Mouse (Mus musculus): ENCODE results near the gene Atp2c2. TPM values are rescaled to one million over a fixed set of nuclear protein-coding genes. Genes with fewer than 3 reads are reported as not detected.

Atp2c2 gene
- total RNA-seq, 2 experiments from 2014 or later, result 0.55 to 0.79 TPM

- DNase-seq (ENCODE audit: extremely low spot score in 1 of 2, low spot score in 2 of 2), result peak; percentile 82 to 84
- intact Hi-C loops (cut with DNase I), result loop anchor here (5.0 kb wide), 1 partner anchor 39 kb away; no protein-coding TSS in a partner anchor
These were observed 98.6 kb downstream of the Atp2c2 start for GRCm38 (mm10) chr8:119798170-119798964.

DNA sequence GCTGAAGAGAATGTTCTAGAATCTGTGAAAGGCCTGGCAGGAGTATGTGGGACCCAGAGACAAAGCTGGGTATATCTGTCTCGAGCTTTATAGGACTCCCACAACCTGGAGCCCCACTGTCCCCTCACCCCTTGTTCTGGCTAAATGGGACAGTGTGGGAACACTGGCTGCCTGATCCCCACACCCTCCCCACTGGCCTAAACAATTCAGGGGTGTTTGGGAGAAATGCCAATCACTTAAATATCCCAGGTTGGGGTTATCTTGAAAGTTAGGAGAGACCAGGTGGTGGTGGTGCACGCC, 99.1 kb downstream of the Atp2c2 start:
- intact Hi-C loops (cut with DNase I), result loop anchor here (5.0 kb wide), 1 partner anchor 38 kb away; no protein-coding TSS in a partner anchor
- DNase-seq (ENCODE audit: extremely low spot score in 1 of 2, low spot score in 2 of 2), result no peak

GRCm38 (mm10) chr8:119801168-119801567, 101.4 kb downstream of the Atp2c2 start:
- peak in 1 of 2 experiments; percentile 75 for DNase-seq (ENCODE audit: extremely low spot score in 1 of 2, low spot score in 2 of 2)
- intact Hi-C loops (cut with DNase I), result no loop called here

DNA sequence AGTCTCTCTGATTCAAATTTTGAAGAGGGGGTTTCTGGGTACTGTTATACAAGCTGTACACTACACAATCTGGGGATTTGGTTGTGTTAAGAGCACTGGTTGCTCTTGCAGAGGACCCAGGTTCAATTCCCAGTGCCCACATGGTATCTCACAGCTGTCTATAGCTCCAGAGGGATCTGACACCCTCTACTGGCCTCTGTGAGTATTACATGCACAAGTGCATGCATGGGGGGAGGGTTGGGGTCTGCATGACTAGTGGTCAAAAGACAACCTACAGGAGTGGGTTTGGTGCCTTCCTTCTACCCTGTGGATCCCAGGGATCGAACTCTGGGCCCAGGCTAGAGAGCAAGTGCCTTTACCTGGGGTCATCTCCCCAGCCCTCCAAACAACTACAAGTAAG, 102.8 kb downstream of the Atp2c2 start:
- no peak for DNase-seq (ENCODE audit: extremely low spot score in 1 of 2, low spot score in 2 of 2)
- intact Hi-C loops (cut with DNase I), result no loop called here

DNA sequence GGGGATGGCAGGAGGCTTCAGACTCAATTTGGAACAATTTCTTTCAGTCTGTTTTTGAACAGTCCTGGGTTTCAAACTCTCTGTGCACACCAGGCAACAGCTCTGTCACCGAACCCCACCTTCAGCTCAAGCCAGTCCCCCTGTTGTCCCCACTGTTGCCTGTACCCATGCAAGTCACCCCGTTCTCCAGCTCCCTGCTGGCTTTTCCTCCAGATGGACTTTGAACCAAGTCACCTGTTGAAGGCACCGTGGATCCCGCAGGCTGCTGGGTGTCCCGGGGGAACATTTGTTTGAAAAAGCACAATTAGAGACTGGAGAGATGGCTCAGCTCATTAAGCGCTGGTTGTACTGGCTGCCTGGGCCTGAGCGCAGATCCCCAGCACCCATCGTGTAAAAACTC, 105.5 kb downstream of the Atp2c2 start:
- intact Hi-C loops (cut with DNase I), result no loop called here
- DNase-seq (ENCODE audit: extremely low spot score in 1 of 2, low spot score in 2 of 2), result no peak

GRCm38 (mm10) chr8:119806422-119807263, 106.8 kb downstream of the Atp2c2 start:
- DNase-seq (ENCODE audit: extremely low spot score in 1 of 2, low spot score in 2 of 2), result peak; percentile 64 to 78
- intact Hi-C loops (cut with DNase I), result no loop called here

Other genes starting within 250 kb of the Atp2c2 start
- gene Slc38a8, start 198.3 kb upstream of the Atp2c2 start, total RNA-seq (2021), result under 1 TPM in 1 of 2 experiments, not detected in 1; 0.45 TPM
- gene Mbtps1, start 141.3 kb upstream of the Atp2c2 start, total RNA-seq (2021), result 10 to 100 TPM; 59.1 to 70.0 TPM
- gene Hsdl1, start 124.8 kb upstream of the Atp2c2 start, total RNA-seq (2021), result 10 to 100 TPM; 48.3 to 56.2 TPM
- not detected for gene Dnaaf1, start 124.8 kb upstream of the Atp2c2 start, total RNA-seq (2021)
- 10 to 100 TPM; 11.2 to 12.5 TPM for gene Taf1c, start 94.8 kb upstream of the Atp2c2 start, total RNA-seq (2021)
- not detected for gene Adad2, start 87.3 kb upstream of the Atp2c2 start, total RNA-seq (2021)
- gene Kcng4, start 64.3 kb upstream of the Atp2c2 start, total RNA-seq (2021), result under 1 TPM; 0.55 to 0.60 TPM
- 1 to 10 TPM; 4.5 to 5.7 TPM for gene Wfdc1, start 33.6 kb upstream of the Atp2c2 start, total RNA-seq (2021)
- 10 to 100 TPM; 14.2 to 15.9 TPM for gene Tldc1, start 78.4 kb downstream of the Atp2c2 start, total RNA-seq (2021)
- gene Cotl1, start 140.5 kb downstream of the Atp2c2 start, total RNA-seq (2021), result 100 to 1,000 TPM in 1 of 2 experiments, 10 to 100 TPM in 1; 96.5 to 100 TPM
- 1 to 10 TPM; 7.3 to 8.2 TPM for gene Klhl36, start 162.3 kb downstream of the Atp2c2 start, total RNA-seq (2021)
- 100 to 1,000 TPM in 1 of 2 experiments, 10 to 100 TPM in 1; 94.5 to 114 TPM for gene Usp10, start 210.4 kb downstream of the Atp2c2 start, total RNA-seq (2021)
- 1 to 10 TPM; 4.4 to 9.0 TPM for gene Gm20388, start 210.8 kb downstream of the Atp2c2 start, total RNA-seq (2021)

All from left cerebral cortex, postnatal 10 days (tissue).